Mouse (Mus musculus) small intestine, adult 2 months (tissue): Measurements from ENCODE around the gene Cbx1.

Source experiments
- CTCF ChIP-seq: fragments of 200-500 bp; IDR thresholded peaks from 2 replicates; pipeline ENCODE4 v1.5.1; 2012; ENCODE audit warnings: low read depth, mild to moderate bottlenecking, control low read depth, inconsistent platforms, low read length, moderate library complexity, mixed read lengths; ENCODE audit not compliant: insufficient replicate concordance, insufficient read length; ENCODE audit errors: extremely low read depth
- POLR2A ChIP-seq: fragments of 200-500 bp; IDR thresholded peaks from 2 replicates; pipeline ENCODE4 v1.6.1; 2012; ENCODE audit warnings: low read depth, mild to moderate bottlenecking, control low read depth, inconsistent platforms, low read length, moderate library complexity

DNA sequence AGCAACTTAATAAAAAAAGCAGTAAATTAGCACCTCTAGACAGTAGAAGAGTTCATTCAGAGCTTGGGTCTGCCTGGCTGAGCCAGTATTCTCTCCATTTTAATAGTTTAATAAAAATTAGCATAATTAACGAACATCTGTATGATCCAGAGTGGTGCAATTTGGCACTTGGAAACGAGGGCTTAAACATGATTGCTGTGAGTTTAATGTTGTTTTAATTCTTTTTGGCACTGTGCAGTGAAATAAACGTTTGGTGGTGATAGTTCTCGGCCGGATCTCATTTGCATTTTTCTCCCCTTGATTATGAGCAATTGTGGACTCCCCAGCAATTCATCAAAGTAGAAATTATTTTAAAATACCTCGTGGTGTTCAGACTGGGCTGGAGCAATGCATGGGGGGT is 42.3 kb upstream of the Cbx1 start:
- no peak for TF ChIP-seq CTCF
- no peak for TF ChIP-seq POLR2A
